Mouse (Mus musculus) frontal cortex, adult (tissue): ENCODE measurements around the gene Trim26.
"Not testable (repeated sequence)": the region's sequence is repeated elsewhere in the genome, so short reads cannot be mapped to it uniquely, and the experiment has no call there.

Experiments used
- ATAC-seq: cut with Nextera tagmentation; 2 replicates; pipeline ENCODE4 v1.9.2; 2017; ENCODE audit warnings: mild to moderate bottlenecking, moderate library complexity, mixed read lengths; ENCODE audit not compliant: low TSS enrichment

Gene Trim26

DNA sequence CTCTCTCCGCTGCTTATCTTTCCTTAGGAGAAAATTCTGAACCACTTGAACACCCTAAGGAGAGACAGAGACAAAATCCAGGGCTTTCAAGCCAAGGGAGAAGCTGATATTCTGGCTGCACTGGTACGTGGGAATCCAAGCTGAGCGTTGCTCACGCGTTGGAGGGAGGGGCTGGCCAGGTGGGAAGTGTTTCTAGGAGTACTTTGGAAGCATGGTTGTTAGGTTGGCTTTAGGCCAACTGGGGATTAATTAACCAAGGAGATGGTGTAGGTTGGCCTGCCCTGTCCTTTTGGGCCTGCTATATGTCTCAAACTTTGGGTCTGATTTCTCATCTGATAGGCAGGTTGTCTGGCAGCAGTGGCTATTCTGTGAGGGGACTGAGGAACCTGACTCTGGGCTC is 14.3 kb downstream of the Trim26 start:
- ATAC-seq: no peak

DNA sequence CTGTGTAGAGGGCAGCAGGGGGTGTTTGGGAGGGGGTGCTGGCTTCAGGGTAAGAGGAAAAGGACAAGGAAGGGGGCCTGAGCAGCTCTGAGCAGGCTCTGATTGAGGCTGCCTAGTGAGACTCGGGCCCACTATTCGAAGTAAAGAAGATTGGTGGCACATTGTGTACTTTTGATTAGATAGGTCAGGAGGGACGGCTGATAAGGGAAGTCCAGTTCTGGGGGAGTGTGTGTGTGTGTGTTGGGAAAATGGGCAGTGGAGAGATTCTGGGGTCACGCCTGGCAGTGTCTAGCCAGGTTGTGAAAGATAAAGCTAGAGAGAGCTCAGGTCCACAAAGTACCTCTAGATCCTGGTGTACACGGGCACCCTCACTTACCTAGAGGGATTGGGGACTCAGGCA is 14.7 kb downstream of the Trim26 start:
- ATAC-seq: no peak

- ATAC-seq: no peak
Measured at GRCm38 (mm10) chr17:36855484-36855883, 18.6 kb downstream of the Trim26 start.

DNA sequence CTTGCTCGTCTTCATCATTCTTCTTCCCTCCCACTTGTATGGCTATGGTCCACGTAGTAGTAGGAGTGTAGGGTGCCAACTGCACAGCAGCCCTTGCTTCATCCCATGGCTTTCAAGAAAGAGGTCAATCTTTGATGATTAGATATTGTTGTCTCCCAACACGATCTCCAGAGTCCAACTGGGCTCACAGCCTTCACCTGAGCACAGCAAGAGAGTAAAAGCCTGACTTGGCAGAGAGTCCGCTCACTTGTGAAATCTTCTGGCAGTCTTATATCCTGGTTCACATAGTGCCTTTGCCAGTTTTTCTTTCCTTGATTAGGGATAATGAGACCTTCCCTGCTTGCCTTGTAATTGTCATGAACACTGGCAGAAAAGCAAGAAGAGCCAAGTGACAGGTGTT is 19.3 kb downstream of the Trim26 start:
- no peak for ATAC-seq

DNA sequence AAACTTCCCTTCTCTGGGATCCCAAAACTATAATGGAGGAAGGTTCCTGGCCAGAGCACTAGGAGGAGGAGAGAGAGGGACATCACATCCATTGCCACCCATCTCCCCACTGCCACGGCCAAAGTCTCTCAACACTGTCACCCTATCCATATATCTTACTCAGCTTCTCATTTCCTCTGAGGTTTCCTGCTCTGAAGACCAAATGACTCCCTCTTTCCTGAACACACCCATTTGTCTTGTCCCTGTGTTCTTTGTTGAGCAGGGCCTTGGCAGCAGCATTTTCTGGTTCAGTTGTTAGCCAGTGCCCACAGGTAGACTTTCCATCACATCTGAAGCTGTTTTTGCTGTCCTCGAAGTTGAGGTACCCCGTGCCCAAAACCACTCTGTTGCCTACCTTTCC is 21.2 kb downstream of the Trim26 start:
- no peak for ATAC-seq

DNA sequence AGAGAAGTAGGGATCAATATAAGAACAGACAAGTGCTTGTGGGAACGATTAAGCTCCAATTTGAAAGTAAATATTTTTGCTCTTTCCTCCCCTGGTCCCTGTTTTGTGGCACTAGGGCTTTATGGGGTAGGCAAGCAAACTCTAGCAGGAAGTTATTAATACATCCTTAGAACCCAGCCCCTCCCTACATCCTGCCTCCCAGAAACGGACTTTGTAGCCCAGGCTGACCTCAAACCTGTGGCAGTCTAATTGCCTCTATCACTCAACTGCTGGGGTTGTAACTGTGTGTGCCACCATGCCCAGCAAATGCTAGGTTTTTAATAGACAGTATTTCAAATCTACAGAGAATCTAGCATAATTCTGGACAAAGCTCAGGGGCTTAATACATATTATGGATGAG is 24.7 kb downstream of the Trim26 start:
- ATAC-seq: no peak

DNA sequence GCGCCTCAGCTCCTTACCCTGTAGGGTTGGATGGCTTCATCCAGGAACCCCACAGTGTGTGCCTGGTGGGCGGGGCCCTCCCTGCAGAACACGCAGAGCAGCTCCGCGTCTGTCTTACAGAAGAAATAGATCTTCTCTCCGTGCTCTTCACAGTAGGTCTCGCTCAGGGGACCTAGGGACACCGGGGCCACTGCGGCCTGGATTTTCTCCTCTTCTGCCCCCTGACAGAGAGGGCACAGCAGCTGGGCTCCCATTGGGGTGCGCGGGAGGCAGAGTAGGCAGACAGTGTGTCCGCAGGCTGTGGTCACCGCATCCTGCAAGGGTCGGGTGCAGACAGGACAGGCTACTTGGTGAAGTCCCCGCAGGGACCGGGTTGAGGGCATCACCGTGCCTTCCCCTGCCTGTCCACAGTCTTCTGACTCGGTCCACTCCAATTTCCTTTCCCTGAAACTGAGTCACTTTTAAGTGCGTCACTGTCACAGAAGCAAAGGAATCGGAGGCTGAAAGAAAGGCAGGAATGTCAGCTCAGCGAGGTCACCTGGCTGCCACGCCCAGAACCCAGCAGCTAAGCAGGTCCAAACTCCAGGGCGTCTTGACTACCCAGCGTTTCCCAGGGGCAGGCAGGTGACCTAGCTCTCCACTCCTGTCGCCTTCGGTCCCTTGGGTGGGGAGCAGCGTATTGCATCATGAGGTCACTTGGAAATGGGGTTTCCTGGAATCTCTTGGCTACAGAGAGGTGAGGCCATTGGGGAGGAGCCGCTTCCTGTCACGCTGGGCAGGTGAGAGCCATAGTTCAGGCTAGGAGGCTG is 30.0 kb downstream of the Trim26 start, which contains the start of gene Trim15:
Trim15 (minus strand) TSS at position 492 of the 809 bp plus-strand sequence.
- ATAC-seq: no peak

- no peak for ATAC-seq
Measured at GRCm38 (mm10) chr17:36868836-36869235, 31.9 kb downstream of the Trim26 start.

- no peak for ATAC-seq
Measured at GRCm38 (mm10) chr17:36869284-36869954, 32.5 kb downstream of the Trim26 start, which contains the start of gene Trim10. TSS of gene Trim10 (plus strand) at chr17:36869574.

GRCm38 (mm10) chr17:36869955-36870810 is 33.2 kb downstream of the Trim26 start:
- no peak for ATAC-seq

GRCm38 (mm10) chr17:36874636-36875035 is 37.7 kb downstream of the Trim26 start:
- ATAC-seq: no peak

DNA sequence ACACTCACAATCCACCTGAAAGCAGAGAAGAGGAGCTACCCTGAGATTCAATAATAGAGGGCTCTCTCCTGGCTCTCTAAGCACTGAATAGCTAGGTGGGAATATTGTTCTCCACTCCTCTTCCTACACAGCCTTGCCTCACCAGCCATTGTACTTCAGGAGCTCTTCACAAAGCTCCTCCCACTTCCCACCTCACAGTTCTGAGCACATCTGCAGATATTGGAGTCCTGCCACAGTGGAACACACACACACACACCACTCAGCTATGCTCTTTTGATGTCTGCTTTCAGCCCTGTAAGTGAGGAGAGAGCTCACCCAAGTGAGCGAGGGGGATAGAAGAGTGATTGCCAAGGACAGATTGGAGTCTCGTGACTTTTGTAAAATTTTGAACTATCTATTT is 46.4 kb downstream of the Trim26 start:
- no peak for ATAC-seq

DNA sequence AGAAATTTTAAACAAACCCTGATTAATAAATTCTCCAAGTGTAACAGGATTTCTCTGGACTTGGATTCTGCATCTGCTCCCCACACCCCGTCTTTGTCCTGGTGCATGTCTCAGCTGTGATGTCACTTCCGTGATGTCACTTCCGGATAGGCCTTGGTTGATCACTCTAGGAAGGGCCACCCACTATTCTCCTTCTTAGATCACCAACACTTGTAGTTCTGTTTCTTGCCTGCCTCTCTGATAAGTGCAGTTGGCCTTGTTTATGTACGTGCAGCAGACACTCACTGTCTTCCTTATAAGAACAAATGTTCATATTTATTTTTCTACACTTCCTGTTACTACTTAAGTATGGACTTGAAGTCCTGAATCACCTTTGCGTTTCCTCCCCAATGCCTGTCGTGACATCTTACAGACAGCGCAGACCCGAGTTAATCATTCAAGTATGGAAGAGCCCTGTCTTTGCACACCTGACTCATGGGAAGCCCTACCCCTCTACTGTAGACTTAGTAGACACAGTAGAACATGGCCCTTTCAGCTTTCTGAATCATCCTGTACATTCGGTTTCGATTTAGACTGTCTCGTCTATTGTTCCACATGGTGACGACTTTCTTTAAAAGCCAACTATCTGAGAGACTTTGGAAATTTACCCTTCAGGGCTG is 48.3 kb downstream of the Trim26 start:
- ATAC-seq: no peak

DNA sequence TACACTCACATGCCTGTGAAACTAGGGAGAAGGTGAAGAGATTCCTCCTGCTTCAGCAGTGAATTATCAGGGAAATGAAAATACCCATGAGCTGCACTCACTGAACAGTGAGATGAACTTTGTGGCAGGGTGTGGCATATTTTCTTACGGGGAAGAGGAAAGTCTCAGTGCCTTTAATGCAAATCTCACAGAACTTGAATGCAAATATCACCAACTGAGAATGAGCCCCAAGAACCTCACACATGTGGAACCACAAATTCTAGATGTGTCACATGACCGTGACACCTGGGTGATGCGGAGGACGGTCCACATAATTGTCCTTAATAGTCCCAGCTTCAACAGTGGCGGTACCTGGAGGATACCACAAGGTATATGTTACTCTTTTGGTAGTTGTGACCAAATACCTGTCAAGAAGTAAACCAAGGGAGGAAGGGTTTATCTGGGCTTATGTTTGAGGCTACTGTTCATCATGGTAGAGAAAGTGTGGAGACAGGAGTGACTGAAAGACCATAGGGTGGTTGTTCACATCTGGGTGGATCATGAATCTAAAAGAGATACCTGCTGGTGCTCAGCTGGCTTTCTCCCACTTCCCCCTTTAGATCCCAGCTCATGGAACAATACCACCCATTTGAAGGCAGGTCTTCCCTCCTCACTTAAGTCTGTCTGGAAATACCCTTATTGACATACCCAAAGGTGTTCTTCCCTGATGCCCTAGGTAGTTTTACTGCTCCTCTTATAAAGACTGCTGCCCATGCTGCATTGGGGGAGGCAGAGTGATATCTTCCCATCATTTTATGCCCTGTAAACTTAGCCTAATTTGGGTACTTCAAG is 53.4 kb downstream of the Trim26 start, which contains the start of gene Trim40:
Trim40 (minus strand) TSS at position 51 of the 831 bp plus-strand sequence.
- ATAC-seq: no peak

DNA sequence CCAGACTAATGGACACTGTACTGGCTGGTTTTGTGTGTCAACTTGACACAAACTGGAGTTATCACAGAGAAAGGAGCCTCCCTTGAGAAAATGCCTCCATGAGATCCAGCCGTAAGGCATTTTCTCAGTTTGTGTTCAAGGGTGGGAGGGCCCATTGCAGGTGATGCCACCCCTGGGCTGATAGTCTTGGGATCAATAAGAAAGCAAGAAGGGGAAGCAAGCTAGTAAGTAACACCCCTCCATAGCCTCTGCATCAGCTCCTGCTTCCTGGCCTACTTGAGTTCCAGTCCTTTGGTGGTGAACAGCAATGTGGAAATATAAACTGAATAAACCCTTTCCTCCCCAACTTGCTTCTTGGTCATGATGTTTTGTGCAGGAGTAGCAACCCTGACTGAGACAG is 54.6 kb downstream of the Trim26 start:
- not testable (repeated sequence) for ATAC-seq

- peak; percentile 95 for ATAC-seq
Measured at GRCm38 (mm10) chr17:36892362-36892761, 55.4 kb downstream of the Trim26 start.

GRCm38 (mm10) chr17:36893387-36893786 is 56.5 kb downstream of the Trim26 start:
- no peak for ATAC-seq

DNA sequence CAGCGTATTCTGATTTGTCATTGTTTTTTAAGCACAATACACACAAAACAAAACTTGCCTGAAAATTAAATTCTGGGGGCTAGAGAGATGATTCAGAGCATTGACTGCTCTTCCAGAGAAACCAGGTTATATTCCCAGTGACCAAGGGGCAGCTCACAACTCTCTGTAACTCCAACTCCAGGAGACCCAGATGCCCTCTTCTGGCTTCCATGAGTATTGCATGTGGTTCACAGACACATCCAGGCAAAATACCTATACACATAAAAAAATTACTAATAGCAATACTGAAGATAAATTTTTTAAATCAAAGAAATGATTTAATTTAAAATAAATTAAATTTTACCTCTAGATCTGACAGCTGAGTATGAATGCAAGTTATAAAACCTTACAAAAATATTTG is 59.6 kb downstream of the Trim26 start:
- ATAC-seq: no peak

DNA sequence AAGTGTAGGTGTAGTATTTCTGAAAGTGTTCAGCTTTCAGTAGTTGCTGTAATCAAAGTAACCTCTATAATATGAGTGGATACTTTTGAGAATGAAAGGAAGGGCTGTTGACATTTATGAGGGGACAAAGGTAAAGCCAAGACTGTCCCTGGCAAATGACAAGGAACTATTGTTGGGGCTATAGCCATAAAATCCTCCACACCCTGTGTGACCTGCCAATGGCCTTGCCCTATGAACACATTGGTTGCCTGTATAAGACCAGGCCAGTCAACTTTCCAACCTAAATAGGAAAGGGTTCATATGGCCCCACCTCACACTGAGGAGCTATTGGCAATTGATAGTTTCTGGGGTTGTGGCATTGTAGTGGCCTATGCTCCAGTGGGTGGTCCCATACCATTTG is 60.1 kb downstream of the Trim26 start:
- no peak for ATAC-seq

GRCm38 (mm10) chr17:36897552-36898205 is 60.7 kb downstream of the Trim26 start, which contains the start of gene Trim31:
TSS of gene Trim31 (plus strand) at chr17:36898118.
- no peak for ATAC-seq
